Mouse (Mus musculus) cerebellum, adult 2 months (tissue): ENCODE measurements around the gene Gm21970. TPM values are rescaled to one million over a fixed set of nuclear protein-coding genes. Genes with fewer than 3 reads are reported as not detected.

Experiments used
- DNase-seq, 2 experiments: peaks; one replicate each; pipeline ENCODE4 v3.0.0; 2021
- H3K27ac ChIP-seq: fragments of 200-500 bp; 2 replicates; pipeline ENCODE4 v1.5.1; 2012; ENCODE audit warnings: low read length, control low read depth, inconsistent platforms; ENCODE audit not compliant: insufficient read depth
- H3K27me3 ChIP-seq: fragments of 200-500 bp; 2 replicates; pipeline ENCODE4 v1.6.1; 2012; ENCODE audit warnings: inconsistent platforms, mild to moderate bottlenecking, low read length, moderate library complexity; ENCODE audit not compliant: control insufficient read depth, insufficient read depth
- H3K4me1 ChIP-seq: fragments of 200-500 bp; 2 replicates; pipeline ENCODE4 v1.6.1; 2011; ENCODE audit warnings: low read length; ENCODE audit not compliant: control insufficient read depth, insufficient read depth
- H3K4me3 ChIP-seq: fragments of 200-500 bp; replicated peaks from 2 replicates; pipeline ENCODE3; 2011; ENCODE audit warnings: mild to moderate bottlenecking, low read depth, low read length, control low read depth; ENCODE audit not compliant: insufficient read depth
- CTCF ChIP-seq: fragments of 200-500 bp; IDR thresholded peaks from 2 replicates; pipeline ENCODE4 v1.5.1; 2011; ENCODE audit warnings: low read depth, mild to moderate bottlenecking, control low read depth, low read length, moderate library complexity, borderline replicate concordance; ENCODE audit not compliant: insufficient read depth
- POLR2A ChIP-seq: fragments of 200-500 bp; IDR thresholded peaks from 2 replicates; pipeline ENCODE4 v1.6.1; 2011; ENCODE audit warnings: low read length, control low read depth, borderline replicate concordance; ENCODE audit not compliant: insufficient read depth
- WGBS: fragments of 180-500 bp; shearing (Covaris S2); methylation state at CpG from one replicate; pipeline ENCODE4 v1.1.7; 2018; 5-methylcytosine and 5-hydroxymethylcytosine counted together
- polyA plus RNA-seq: library from polyadenylated mRNA; depleted of rRNA; stranded (reverse); fragments of >200 nt; gene quantifications from 2 replicates; pipeline ENCODE4 v1.2.3, GENCODE M21; 2012

The Gm21970 gene
- polyA plus RNA-seq, 1 experiment = not detected

- no peak overlapping the region for H3K27ac ChIP-seq
- H3K4me1 ChIP-seq = no peaks in the 10 kb centered on the region
- DNase-seq = no peak
- TF ChIP-seq POLR2A = no peak
- no peak for TF ChIP-seq CTCF
- 56% methylated on average over 6 of the region's 6 CpGs for WGBS
- H3K4me3 ChIP-seq = no peak overlapping the region
- H3K27me3 ChIP-seq = no peaks in the 10 kb centered on the region
Observed at GRCm38 (mm10) chr16:91353177-91353576, 38.3 kb upstream of the Gm21970 start.

- no peaks in the 10 kb centered on the region for H3K27me3 ChIP-seq
- H3K4me1 ChIP-seq = no peaks in the 10 kb centered on the region
- no peak overlapping the region for H3K27ac ChIP-seq
- no peak overlapping the region for H3K4me3 ChIP-seq
- no peak for DNase-seq
- 85% methylated on average over 5 of the region's 5 CpGs for WGBS
- TF ChIP-seq POLR2A (no peak), CTCF (no peak)
Observed at GRCm38 (mm10) chr16:91353638-91354037, 37.9 kb upstream of the Gm21970 start.

- H3K27ac ChIP-seq = no peak overlapping the region
- no peak overlapping the region for H3K4me3 ChIP-seq
- TF ChIP-seq CTCF = no peak
- TF ChIP-seq POLR2A = no peak
- H3K27me3 ChIP-seq = no peaks in the 10 kb centered on the region
- no peak for DNase-seq
- WGBS = 76% methylated on average over 4 of the region's 4 CpGs
- 0 out of 2 replicates have a peak, but pooled peaks cover 2% of the 10 kb centered on the region for H3K4me1 ChIP-seq
Observed at GRCm38 (mm10) chr16:91354599-91354998, 36.9 kb upstream of the Gm21970 start.

- no peaks in the 10 kb centered on the region for H3K27me3 ChIP-seq
Observed at GRCm38 (mm10) chr16:91355160-91355559, 36.4 kb upstream of the Gm21970 start.

GRCm38 (mm10) chr16:91356760-91357525 is 34.6 kb upstream of the Gm21970 start:
- H3K4me1 ChIP-seq = 0 out of 2 replicates have a peak, but pooled peaks cover 6% of the 10 kb centered on the region
- no peak overlapping the region for H3K27ac ChIP-seq
- H3K27me3 ChIP-seq = no peaks in the 10 kb centered on the region
- no peak for DNase-seq
- 57% methylated on average over 10 of the region's 10 CpGs for WGBS
- no peak overlapping the region for H3K4me3 ChIP-seq
- no peak for TF ChIP-seq POLR2A
- no peak for TF ChIP-seq CTCF

More at GRCm38 (mm10) chr16:91355160-91355559, 36.4 kb upstream of the Gm21970 start:
- Histone ChIP-seq H3K4me3 (no peak overlapping the region), H3K4me1 (0 out of 2 replicates have a peak, but pooled peaks cover 6% of the 10 kb centered on the region), H3K27ac (no peak overlapping the region)
- WGBS = 71% methylated on average over 12 of the region's 12 CpGs
- no peak for DNase-seq
- TF ChIP-seq CTCF (no peak), POLR2A (no peak)

- H3K27me3 ChIP-seq = no peaks in the 10 kb centered on the region
- 0 out of 2 replicates have a peak, but pooled peaks cover 6% of the 10 kb centered on the region for H3K4me1 ChIP-seq
- TF ChIP-seq POLR2A = no peak
- no peak for TF ChIP-seq CTCF
- WGBS = 60% methylated on average over 10 of the region's 10 CpGs
- no peak overlapping the region for H3K4me3 ChIP-seq
- H3K27ac ChIP-seq = no peak overlapping the region
- DNase-seq = no peak
Observed at GRCm38 (mm10) chr16:91357526-91357900, 34.0 kb upstream of the Gm21970 start.

GRCm38 (mm10) chr16:91358555-91358954 is 33.0 kb upstream of the Gm21970 start:
- Histone ChIP-seq H3K27me3 (no peaks in the 10 kb centered on the region), H3K4me1 (0 out of 2 replicates have a peak, but pooled peaks cover 6% of the 10 kb centered on the region)

GRCm38 (mm10) chr16:91359531-91359930 is 32.0 kb upstream of the Gm21970 start:
- WGBS = 76% methylated on average over 13 of the region's 13 CpGs
- Histone ChIP-seq H3K4me1 (0 out of 2 replicates have a peak, but pooled peaks cover 6% of the 10 kb centered on the region), H3K4me3 (no peak overlapping the region), H3K27me3 (no peaks in the 10 kb centered on the region), H3K27ac (no peak overlapping the region)
- peak in 1 of 2 experiments; percentile 38 for DNase-seq
- TF ChIP-seq POLR2A (no peak), CTCF (no peak)

More at GRCm38 (mm10) chr16:91358555-91358954, 33.0 kb upstream of the Gm21970 start:
- no peak overlapping the region for H3K27ac ChIP-seq
- WGBS = 29% methylated on average over 8 of the region's 8 CpGs
- peak; percentile 29 to 54 for DNase-seq
- H3K4me3 ChIP-seq = no peak overlapping the region
- TF ChIP-seq POLR2A = no peak
- peak; percentile 57; the same call in 1 of the 2 replicates for TF ChIP-seq CTCF
